Mouse (Mus musculus) activated CD4-positive, CD25-positive, alpha-beta regulatory T cell, adult 9 weeks (primary cell): ENCODE data around the gene 2410131K14Rik. TPM values are rescaled to one million over a fixed set of nuclear protein-coding genes. Genes with fewer than 3 reads are reported as not detected.

Source experiments
- polyA plus RNA-seq: library from polyadenylated mRNA; unstranded; fragments of 100-300 nt; shearing (Covaris generic); gene quantifications from one replicate; pipeline ENCODE4 v1.2.1, GENCODE M21; 2017

The 2410131K14Rik gene
- polyA plus RNA-seq: 7.6 TPM

GRCm38 (mm10) chr5:118244606-118245443 is at the start of gene 2410131K14Rik, which contains the start of gene Rnft2:
Gene 2410131K14Rik (plus strand): TSS chr5:118245227.
Gene Rnft2 (minus strand): TSS chr5:118245116.

Other genes with a start within 250 kb of the 2410131K14Rik start
- gene Tesc, start 217.5 kb upstream of the 2410131K14Rik start, polyA plus RNA-seq: 22.0 TPM
- gene Fbxw8, start 89.8 kb upstream of the 2410131K14Rik start, polyA plus RNA-seq: 3.4 TPM
- not detected for gene Hrk, start 80.6 kb upstream of the 2410131K14Rik start, polyA plus RNA-seq
- gene Rnft2, start 111 bp upstream of the 2410131K14Rik start, polyA plus RNA-seq: not detected